In the genomic region with DNA sequence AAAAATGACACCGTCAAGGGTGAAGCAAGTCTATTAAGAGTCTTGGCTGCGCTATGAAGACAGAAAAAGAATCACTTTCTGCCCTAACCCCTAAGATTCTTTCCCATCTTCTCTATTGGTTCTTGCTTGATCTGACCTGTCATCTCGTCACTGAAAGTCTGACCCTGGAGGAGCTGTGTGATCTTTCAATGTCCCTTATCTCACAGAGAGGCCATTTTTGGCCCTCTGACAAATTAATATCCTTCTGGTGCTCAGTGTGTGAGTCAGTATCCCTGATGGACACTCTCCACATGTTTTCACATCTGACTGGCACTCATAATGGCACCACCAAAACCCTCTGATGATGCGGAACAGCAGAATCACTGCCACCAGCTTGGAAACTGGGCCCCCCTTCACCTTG, we compare ENCODE assay signal across 17 mouse cellular contexts.
"Had no signal": no experiment of that assay in that cellular context is flagged by ENCODE, and none has a peak within 500 bp of the region (broad histone marks: within the 10 kb centered on the region; RNA-seq: fewer than 3 reads in every experiment).

No protein-coding gene starts in this region.

- H3K9ac ChIP-seq: liver, postnatal 0 days; lung, embryonic 15.5 days; midbrain, embryonic 12.5 days; midbrain, embryonic 15.5 days; neural tube, embryonic 12.5 days; stomach, embryonic 15.5 days had no signal

- H3K9me3 ChIP-seq: lung, embryonic 15.5 days; midbrain, embryonic 12.5 days; midbrain, embryonic 15.5 days; neural tube, embryonic 12.5 days; stomach, embryonic 15.5 days had no signal

- H3K27ac ChIP-seq: lung, embryonic 15.5 days; macrophage; midbrain, embryonic 12.5 days; midbrain, embryonic 15.5 days; neural tube, embryonic 12.5 days; stomach, embryonic 15.5 days; stomach, postnatal 0 days had no signal

- H3K36me3 ChIP-seq: midbrain, embryonic 12.5 days; midbrain, embryonic 15.5 days; neural tube, embryonic 12.5 days; stomach, embryonic 15.5 days had no signal

- H3K4me3 ChIP-seq: lung, embryonic 15.5 days; megakaryocyte, embryonic 14.5 days; midbrain, embryonic 12.5 days; midbrain, embryonic 15.5 days; neural tube, embryonic 12.5 days; stomach, embryonic 15.5 days had no signal

- H3K4me1 ChIP-seq: lung, embryonic 15.5 days; megakaryocyte, embryonic 14.5 days; midbrain, embryonic 12.5 days; midbrain, embryonic 15.5 days; neural tube, embryonic 12.5 days; stomach, embryonic 15.5 days had no signal

- H3K27me3 ChIP-seq: lung, embryonic 15.5 days; megakaryocyte, embryonic 14.5 days; midbrain, embryonic 12.5 days; midbrain, embryonic 15.5 days; neural tube, embryonic 12.5 days; stomach, embryonic 15.5 days had no signal

- DNase-seq: liver, postnatal 0 days; lung, adult 2 months; lung, postnatal 14 days; lung, postnatal 36 days; right cerebral cortex, postnatal 14 days; thymus, adult 2 months; thymus, postnatal 25 days; thymus, postnatal 4 days had no signal

- H3K4me2 ChIP-seq: lung, embryonic 15.5 days; midbrain, embryonic 12.5 days; midbrain, embryonic 15.5 days; neural tube, embryonic 12.5 days; stomach, embryonic 15.5 days had no signal

- ATAC-seq: liver, postnatal 0 days; lung, postnatal 0 days; midbrain, embryonic 15.5 days had no signal
